Mouse (Mus musculus): Measurements from ENCODE around the gene Nlrp1a. TPM values are rescaled to one million over a fixed set of nuclear protein-coding genes. Genes with fewer than 3 reads are reported as not detected.

Nlrp1a gene
- polyA plus RNA-seq, 1 experiment: 0.11 TPM

GRCm38 (mm10) chr11:71106261-71107021, 38.1 kb downstream of the Nlrp1a start:
- no peak for DNase-seq (ENCODE audit: low read depth in 1 of 2, low spot score in 2 of 2)

GRCm38 (mm10) chr11:71103931-71104330, 40.6 kb downstream of the Nlrp1a start:
- Histone ChIP-seq H3K4me1 (ENCODE audit: control insufficient read depth, insufficient read depth, insufficient read length) (no peaks in the 10 kb centered on the region), H3K36me3 (ENCODE audit: control insufficient read depth, insufficient read depth, low read length) (no peaks in the 10 kb centered on the region), H3K27me3 (ENCODE audit: control insufficient read depth, insufficient read depth, low read length) (no peaks in the 10 kb centered on the region), H3K4me3 (ENCODE audit: extremely low read depth, insufficient read depth, insufficient read length) (no peak overlapping the region), H3K27ac (ENCODE audit: insufficient read depth, low read length) (no peak overlapping the region)
- DNase-seq (ENCODE audit: low read depth in 1 of 2, low spot score in 2 of 2): no peak
- no peak for TF ChIP-seq CTCF (IDR thresholded peaks at IDR 0.05; ENCODE audit: extremely low read depth, insufficient read depth, insufficient read length, insufficient replicate concordance)
- TF ChIP-seq POLR2A (IDR thresholded peaks at IDR 0.05; ENCODE audit: low read depth, low read length): no peak

More at GRCm38 (mm10) chr11:71106261-71107021, 38.1 kb downstream of the Nlrp1a start:
- H3K36me3 ChIP-seq (ENCODE audit: control insufficient read depth, insufficient read depth, low read length): no peaks in the 10 kb centered on the region
- TF ChIP-seq CTCF (IDR thresholded peaks at IDR 0.05; ENCODE audit: extremely low read depth, insufficient read depth, insufficient read length, insufficient replicate concordance): no peak
- no peak for TF ChIP-seq POLR2A (IDR thresholded peaks at IDR 0.05; ENCODE audit: low read depth, low read length)
- no peak overlapping the region for H3K4me3 ChIP-seq (ENCODE audit: extremely low read depth, insufficient read depth, insufficient read length)
- H3K27me3 ChIP-seq (ENCODE audit: control insufficient read depth, insufficient read depth, low read length): no peaks in the 10 kb centered on the region
- H3K27ac ChIP-seq (ENCODE audit: insufficient read depth, low read length): no peak overlapping the region
- H3K4me1 ChIP-seq (ENCODE audit: control insufficient read depth, insufficient read depth, insufficient read length): no peaks in the 10 kb centered on the region

GRCm38 (mm10) chr11:71076342-71076741, 68.2 kb downstream of the Nlrp1a start:
- Histone ChIP-seq H3K4me1 (ENCODE audit: control insufficient read depth, insufficient read depth, insufficient read length) (no peaks in the 10 kb centered on the region), H3K27me3 (ENCODE audit: control insufficient read depth, insufficient read depth, low read length) (no peaks in the 10 kb centered on the region), H3K4me3 (ENCODE audit: extremely low read depth, insufficient read depth, insufficient read length) (no peak overlapping the region), H3K36me3 (ENCODE audit: control insufficient read depth, insufficient read depth, low read length) (no peaks in the 10 kb centered on the region), H3K27ac (ENCODE audit: insufficient read depth, low read length) (no peak overlapping the region)
- no peak for DNase-seq (ENCODE audit: low read depth in 1 of 2, low spot score in 2 of 2)
- TF ChIP-seq POLR2A (IDR thresholded peaks at IDR 0.05; ENCODE audit: low read depth, low read length): no peak
- TF ChIP-seq CTCF (IDR thresholded peaks at IDR 0.05; ENCODE audit: extremely low read depth, insufficient read depth, insufficient read length, insufficient replicate concordance): no peak
- WGBS: 58% methylated on average over 1 of the region's 1 CpGs

DNA sequence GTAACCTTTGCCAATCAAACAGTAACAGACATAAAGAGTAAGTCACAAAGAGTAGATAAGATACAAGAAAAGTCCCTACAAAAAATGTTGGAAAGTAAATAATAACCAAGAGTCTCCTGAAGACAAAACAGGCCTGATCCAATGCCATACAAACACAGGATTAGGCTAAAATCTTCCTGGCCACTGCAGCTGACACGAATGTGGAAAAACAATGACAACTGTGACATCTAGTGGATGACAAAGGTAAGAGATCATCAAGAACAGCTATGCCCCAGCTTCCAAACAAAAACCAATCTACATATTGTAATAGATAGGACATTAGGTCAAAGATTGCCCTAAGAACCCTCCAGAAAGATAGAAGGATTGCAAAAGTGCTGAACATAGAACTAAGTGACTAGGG, 92.0 kb downstream of the Nlrp1a start:
- no peaks in the 10 kb centered on the region for H3K4me1 ChIP-seq (ENCODE audit: control insufficient read depth, insufficient read depth, insufficient read length)
- no peak overlapping the region for H3K4me3 ChIP-seq (ENCODE audit: extremely low read depth, insufficient read depth, insufficient read length)
- H3K27me3 ChIP-seq (ENCODE audit: control insufficient read depth, insufficient read depth, low read length): no peaks in the 10 kb centered on the region
- no peaks in the 10 kb centered on the region for H3K36me3 ChIP-seq (ENCODE audit: control insufficient read depth, insufficient read depth, low read length)
- no peak for DNase-seq (ENCODE audit: low read depth in 1 of 2, low spot score in 2 of 2)
- 11% methylated on average over 1 of the region's 1 CpGs for WGBS
- TF ChIP-seq POLR2A (IDR thresholded peaks at IDR 0.05; ENCODE audit: low read depth, low read length) (no peak), CTCF (IDR thresholded peaks at IDR 0.05; ENCODE audit: extremely low read depth, insufficient read depth, insufficient read length, insufficient replicate concordance) (no peak)
- H3K27ac ChIP-seq (ENCODE audit: insufficient read depth, low read length): no peak overlapping the region

Other genes starting within 250 kb of the Nlrp1a start
- gene Nup88, start 174.7 kb downstream of the Nlrp1a start, polyA plus RNA-seq (2012; rRNA removed): 18.3 and 21.0 TPM in 2 replicates
- gene Rpain, start 174.5 kb downstream of the Nlrp1a start, polyA plus RNA-seq (2012; rRNA removed): 25.4 and 34.8 TPM in 2 replicates
- 71.3 and 160 TPM in 2 replicates for gene C1qbp, start 161.7 kb downstream of the Nlrp1a start, polyA plus RNA-seq (2012; rRNA removed)
- gene Dhx33, start 140.3 kb downstream of the Nlrp1a start, polyA plus RNA-seq (2012; rRNA removed): 20.3 and 24.6 TPM in 2 replicates
- 2.6 and 2.9 TPM in 2 replicates for gene Mis12, start 125.1 kb downstream of the Nlrp1a start, polyA plus RNA-seq (2012; rRNA removed)
- 4.2 and 5.2 TPM in 2 replicates for gene Derl2, start 124.9 kb downstream of the Nlrp1a start, polyA plus RNA-seq (2012; rRNA removed)
- gene 6330403K07Rik, start 111.2 kb downstream of the Nlrp1a start, polyA plus RNA-seq (2012; rRNA removed): 0.26 and 0.40 TPM in 2 replicates
- 0.88 and 0.97 TPM in 2 replicates for gene Nlrp1b, start 86.0 kb upstream of the Nlrp1a start, polyA plus RNA-seq (2012; rRNA removed)

Measured in spleen, adult 2 months (tissue).